Mouse (Mus musculus) urinary bladder, postnatal 25 days (tissue): ENCODE measurements around the gene Rad50.
A peak's percentile ranks its signal among the peaks of the same experiment; 100 is the strongest.

Experiments
- DNase-seq: peaks from one replicate; pipeline ENCODE4 v3.0.0; 2022; ENCODE audit warnings: low spot score

The Rad50 gene

DNA sequence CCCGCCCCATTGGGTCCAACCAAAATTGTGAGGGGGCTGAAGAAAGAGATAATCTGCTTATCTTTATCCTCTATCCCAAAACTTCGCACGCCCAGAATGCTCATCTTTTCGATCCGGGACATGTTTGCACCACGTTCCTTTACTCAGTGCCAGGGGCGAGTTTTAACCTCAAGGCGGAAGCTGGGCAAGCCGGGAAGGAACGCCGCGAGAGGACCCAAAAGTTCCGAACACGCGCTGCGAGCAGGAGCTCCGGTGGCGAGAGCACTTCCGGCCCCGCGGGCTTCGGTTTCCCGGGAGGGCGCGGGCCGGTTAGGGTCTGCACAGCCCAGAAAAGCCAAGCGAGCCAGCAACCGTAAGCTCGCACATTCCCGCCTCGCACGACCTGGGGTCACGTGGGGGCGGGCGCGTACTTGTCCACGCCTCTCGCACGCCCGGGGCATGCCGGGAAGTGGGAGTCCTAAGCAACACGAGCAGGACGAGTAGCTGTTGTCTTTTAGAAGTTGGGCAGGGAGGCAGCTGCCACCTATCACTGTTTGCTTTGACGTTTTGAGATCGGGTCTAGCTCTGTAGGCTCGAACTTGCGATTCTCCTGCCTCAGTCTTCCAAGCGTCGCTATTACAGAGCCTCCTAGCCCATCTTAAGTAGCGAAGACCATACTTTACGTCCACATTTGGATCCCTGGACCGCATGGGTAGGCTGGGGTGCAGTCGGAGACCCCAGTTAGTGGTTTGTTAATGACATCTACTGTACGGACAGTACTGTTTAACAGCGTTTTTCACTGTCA, at the start of gene Rad50:
TSS of gene Rad50 (minus strand) at position 386 of the 784 bp plus-strand sequence.
- DNase-seq, result peak; percentile 93

DNA sequence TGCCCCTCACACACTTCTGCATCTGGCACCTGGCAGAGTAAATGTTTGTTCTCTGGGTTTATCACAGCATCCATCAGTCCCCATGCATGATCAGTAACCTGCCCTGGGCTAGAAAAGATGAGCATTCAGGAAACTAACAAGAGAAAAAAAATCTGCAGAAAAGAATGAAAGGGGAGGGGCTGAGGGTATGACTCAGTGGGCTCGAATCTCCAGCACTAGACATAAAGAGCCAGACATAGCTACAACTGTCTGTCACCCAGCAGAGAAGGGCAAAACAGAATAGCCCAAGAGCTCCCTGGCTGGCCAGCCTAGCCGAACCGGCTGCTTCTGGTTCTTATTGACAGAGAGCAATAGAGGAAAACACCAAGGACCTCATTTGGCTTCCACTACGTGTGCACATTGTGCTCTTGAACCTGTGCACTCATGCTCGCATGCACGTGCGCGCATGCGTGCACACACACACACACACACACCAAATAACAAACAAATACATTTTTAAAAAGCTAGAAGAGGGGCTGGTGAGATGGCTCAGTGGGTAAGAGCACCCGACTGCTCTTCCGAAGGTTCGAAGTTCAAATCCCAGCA, 48.0 kb upstream of the Rad50 start:
- no peak for DNase-seq

DNA sequence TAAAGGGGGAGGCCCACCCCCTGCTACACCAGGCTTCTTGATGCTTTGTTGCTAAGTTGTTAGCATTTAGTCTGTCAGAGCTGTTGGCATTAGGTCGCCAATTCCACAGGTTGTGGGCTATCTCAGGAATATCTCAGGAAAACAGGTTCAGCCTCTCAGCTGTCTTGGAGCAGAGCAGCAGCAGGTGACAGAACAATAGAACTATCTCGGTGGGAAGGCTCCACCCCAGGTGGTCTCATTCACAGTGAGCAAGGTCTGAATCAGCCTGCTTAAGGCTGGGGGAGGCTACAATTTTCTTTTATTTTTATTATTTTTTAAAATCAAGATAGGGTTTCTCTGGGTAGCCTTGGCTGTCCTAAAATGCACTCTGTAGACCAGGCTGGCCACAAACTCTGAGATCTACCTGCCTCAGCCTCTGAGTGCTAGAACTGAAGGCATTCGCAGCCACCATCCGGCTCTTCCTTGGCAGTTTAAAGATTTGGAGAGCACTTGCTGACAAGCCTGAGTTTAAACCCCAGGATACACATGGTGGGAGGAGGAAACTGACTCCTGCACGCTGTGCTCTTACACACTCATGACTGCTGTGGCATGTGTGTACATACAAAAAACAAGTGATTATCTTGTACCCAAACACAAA, 42.7 kb upstream of the Rad50 start:
- DNase-seq, result no peak

DNA sequence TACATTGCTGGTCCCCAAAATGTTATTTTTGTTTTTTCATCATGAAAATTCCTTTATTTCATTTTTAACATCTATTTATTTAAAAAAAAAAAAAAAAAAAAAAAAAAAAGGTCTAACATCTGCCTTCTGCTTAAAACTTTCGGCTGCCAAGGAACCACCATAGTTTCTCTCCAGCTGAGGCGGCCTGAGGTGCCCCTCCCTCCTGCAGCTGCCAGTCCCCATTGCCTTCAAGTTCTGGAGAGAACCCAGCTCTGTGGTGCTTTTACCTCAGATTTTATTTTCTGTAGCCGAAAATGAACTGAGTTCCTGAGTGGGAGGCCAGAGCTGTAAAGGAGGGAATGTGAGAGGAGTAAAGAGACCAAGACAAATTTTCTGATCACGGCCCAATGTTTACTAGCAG, 42.2 kb upstream of the Rad50 start:
- no peak for DNase-seq

- no peak for DNase-seq
Observed at GRCm38 (mm10) chr11:53748614-53749013, 41.5 kb upstream of the Rad50 start.

DNA sequence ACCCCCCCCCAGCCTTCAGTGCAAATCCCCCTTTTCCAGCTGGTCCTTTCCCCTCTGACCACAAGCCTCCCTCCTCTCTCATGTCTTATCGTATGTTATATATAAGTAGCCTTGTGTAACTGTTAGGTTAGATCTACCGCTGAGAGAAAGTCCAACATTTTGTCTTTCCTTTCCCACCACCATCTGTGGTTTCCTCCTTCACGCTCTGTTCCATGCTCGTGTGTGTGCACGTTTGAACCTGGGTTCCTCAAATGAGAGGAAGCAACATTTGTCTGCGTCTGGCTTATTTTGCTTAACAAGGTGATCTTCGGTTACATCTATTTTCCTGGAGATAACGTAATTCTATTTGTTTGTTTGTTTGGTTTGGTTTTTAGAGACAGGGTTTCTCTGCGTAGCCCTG, 40.9 kb upstream of the Rad50 start:
- DNase-seq, result no peak

DNA sequence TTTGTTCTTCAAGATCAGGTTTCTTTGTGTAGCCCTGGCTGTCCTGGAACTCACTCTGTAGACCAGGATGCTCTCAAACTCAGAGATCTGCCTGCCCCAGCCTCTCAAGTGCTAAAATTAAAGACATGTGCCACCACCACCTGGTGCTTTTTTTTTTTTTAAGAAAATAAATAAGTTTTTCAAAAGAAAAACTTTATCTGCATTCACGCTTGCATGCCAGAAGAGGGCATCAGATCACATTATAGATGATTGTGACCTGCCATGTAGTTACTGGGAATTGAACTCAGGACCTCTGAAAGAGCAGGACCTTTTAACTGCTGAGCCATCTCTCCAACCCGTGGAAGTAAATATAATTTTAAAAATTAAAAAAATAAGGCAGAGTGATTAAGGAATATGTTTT, 38.1 kb upstream of the Rad50 start:
- DNase-seq, result no peak

DNA sequence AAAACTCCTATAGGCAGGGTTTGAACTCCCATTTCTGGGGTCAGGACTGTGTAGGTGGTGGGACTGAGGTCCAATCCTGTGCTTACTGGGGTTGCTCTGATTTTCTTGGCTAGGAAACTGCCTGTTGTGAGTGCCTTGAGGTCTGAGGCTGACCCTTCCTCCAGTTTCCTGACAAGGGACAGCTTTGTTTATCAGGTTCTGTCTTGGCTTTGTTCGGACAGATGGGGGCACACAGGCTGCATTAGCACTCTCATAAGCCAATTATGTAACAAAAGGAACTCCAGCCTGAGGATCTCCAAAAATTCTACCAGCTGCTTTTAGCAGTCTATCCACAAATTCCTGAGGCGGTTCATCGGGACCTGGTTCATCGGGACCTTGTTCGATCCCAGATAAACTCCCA, 35.2 kb upstream of the Rad50 start:
- no peak for DNase-seq

DNA sequence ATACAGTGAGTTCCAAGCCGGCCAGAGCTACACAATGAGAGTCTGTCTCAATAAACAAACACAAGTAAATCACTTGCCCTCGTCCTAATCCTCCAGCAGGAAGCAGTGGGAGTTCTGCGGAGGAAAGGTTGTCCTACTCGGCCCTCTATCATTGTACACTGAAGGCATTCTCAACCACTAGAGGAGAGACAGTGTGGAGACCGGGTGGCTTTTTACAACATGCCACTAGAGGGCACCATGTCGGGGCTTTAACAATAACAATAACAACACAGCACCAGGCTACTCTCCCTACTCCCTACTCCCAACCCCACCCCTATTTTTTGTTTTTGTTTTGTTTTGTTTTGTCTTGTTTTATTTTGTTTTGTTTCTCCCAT, 30.4 kb upstream of the Rad50 start:
- DNase-seq, result peak; percentile 43

- peak; percentile 75 for DNase-seq
Observed at GRCm38 (mm10) chr11:53736771-53737572, 29.9 kb upstream of the Rad50 start.

GRCm38 (mm10) chr11:53735682-53736245, 28.6 kb upstream of the Rad50 start:
- peak; percentile 53 for DNase-seq

DNA sequence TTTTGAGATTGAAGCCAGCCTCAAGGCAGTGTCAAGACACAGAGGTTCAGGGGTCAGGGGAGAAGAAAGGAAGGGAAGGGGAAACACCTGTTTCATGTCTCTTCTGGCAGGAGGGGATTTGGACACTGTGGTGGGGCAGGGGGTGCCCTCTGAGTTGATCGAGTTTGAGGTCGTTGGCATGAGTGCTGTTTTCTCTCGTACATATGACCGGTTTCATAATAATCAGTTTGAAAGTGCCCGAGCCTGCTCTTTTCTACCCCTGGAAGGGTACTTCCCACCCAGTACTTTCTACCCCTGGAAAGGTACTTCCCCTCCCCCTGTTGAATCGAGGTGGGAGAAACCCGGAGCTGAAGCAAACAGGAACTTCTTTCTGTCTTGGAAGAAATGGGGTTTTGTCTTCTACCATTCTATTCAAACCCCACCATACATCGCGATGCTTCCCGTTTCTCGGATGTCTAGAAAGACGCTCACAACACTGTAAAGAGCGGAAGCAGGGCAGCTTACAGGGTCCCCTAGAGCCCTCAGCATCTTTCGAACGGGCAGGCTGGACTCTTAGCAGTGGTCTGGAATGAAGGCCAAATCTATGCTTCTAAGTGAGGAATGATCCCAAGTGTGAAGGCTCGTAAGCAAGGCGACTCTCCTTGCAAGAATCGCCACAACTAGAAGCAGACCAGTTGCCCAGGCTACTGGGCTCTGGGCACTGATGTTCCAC, 28.0 kb upstream of the Rad50 start:
- DNase-seq, result no peak

GRCm38 (mm10) chr11:53734431-53734830, 27.3 kb upstream of the Rad50 start:
- DNase-seq, result no peak

DNA sequence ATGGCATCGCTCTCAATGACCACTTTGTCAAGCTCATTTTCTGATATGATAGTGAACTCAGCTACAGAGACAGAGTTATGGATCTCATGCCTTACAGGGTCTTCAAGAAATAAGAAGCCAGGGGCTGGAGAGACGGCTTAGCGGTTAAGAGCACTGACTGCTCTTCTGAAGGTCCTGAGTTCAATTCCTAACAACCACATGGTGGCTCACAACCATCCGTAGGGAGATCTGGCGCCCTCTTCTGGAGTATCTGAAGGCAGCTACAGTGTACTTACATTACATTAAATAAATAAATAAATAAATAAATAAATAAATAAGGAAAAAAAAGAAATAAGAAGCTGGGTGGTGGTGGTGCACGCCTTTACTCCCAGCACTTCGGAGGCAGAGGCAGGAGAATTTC, 26.7 kb upstream of the Rad50 start:
- DNase-seq, result no peak

- DNase-seq, result no peak
Observed at GRCm38 (mm10) chr11:53732244-53732643, 25.1 kb upstream of the Rad50 start.

DNA sequence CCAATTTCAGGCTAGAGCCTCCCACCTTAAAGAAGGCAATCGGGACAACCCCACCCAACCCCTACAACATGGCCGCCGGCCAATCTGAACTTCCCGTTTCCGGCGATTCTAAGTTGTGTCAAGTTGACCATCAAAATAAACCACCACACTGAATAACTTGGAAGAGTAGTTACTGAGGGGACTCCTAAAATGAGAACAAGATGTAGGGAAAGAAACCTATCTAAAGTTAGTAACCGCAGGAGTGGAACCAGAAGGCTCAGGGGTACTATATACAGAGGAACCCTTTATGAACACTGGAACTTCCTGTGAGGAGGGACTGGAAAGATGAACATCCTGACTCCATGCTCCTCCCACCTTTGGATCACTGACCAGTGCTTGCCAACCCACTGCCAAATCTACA, 24.3 kb upstream of the Rad50 start:
- DNase-seq, result no peak

DNA sequence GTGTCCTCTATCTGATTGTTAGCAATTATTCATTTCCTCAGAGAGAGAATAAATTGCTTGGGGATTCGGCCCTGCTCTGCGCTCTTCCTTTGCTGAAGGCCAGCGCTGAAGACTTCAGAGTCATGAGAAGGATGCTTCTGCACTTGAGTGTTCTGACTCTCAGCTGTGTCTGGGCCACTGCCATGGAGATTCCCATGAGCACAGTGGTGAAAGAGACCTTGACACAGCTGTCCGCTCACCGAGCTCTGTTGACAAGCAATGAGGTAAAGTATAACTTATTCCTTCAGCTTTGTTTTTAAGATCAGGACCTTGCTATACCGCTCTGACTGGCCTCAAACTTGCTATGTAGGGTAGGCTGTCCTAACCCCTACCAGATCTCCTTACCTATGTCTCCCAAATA, 13.6 kb upstream of the Rad50 start, which contains the start of gene Il5:
TSS of gene Il5 (plus strand) at position 80 of the 400 bp plus-strand sequence.
- DNase-seq, result no peak

DNA sequence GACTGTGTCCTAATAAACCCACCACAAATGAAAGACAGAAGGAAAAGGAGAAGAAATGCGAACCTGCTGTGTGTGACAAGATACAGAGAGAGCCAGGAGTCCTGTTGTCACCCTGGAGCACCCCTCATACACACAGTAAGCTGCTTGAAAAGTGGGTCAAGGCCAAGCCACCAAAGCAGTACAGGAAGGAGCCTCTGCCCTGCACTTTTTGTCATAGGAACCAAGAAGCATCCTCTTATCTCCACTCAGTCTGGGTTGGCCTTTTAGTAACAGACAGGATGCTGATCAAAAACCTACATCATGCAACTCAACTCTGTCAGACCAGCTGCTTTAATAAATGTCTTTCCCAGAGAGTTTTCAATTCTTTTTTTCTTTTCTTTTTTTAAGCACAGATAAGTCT, 12.6 kb upstream of the Rad50 start:
- no peak for DNase-seq

DNA sequence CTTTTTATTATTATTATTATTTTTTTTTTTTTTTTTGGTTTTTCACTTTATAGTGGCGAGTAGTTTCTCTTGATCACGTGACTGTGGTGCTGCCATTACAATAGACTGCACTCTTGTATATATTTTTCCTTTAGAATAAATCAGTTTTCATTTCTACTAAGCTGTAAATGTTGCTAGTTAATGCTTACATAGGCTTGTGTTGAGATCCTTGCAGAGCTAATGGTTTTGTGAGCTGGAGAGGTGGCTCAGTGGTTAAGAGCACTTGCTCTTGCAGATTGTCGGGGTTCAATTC, 545 bp upstream of the Rad50 start:
- DNase-seq, result no peak

DNA sequence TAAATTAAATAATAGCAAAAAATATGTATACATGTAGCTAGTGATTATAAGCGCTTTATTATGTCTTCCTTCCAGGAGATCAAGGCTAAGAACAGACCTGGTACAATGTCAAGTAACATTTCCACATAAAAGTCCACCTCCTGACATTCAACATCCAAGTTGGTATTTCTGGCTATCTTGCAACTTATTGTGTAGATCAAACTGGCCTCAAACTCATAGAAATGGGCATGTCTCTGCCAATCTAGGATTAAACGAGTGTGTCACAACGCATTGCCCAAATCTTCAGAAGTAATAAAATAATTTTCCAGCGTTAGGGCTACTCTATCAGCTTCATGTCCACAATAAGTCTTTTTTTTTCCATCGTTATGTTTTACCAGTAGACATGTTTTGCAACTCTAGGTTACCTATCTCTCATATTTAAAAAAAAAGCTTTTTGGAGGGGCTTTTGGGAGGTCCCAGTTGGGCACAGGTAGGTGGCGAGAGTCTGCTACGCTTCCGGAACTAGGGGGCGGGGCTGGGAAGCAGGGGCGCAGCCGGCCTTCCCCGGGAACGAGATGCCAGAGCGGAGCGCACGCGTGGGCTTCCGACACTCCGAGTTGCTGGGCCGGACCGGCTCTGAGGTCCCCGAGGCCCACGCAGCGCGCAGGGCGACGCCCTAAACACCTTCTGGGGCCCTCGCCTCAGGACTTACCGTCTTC, 734 bp downstream of the Rad50 start:
- DNase-seq, result peak; percentile 43

DNA sequence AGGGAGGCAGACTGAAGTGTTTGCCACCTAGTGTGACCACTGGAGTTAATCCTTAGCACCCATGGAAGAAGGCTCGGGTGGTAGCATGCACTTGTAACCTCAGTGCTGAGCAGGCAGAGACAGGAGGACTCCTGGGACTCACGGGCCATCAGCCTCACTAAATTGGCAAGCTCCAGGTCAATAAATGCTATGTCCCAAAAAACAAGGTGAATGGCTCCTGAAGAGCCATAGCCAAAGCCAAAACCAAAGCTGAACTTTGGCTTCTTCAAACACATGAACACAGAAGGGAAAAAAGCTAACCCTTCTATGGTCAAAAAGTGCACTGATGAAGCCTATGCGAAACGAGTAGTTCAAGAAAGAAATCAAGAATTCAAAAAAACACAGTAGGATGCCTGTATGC, 7.8 kb downstream of the Rad50 start:
- no peak for DNase-seq
